8 mouse cellular contexts compared by ENCODE assay signal in the genomic region with DNA sequence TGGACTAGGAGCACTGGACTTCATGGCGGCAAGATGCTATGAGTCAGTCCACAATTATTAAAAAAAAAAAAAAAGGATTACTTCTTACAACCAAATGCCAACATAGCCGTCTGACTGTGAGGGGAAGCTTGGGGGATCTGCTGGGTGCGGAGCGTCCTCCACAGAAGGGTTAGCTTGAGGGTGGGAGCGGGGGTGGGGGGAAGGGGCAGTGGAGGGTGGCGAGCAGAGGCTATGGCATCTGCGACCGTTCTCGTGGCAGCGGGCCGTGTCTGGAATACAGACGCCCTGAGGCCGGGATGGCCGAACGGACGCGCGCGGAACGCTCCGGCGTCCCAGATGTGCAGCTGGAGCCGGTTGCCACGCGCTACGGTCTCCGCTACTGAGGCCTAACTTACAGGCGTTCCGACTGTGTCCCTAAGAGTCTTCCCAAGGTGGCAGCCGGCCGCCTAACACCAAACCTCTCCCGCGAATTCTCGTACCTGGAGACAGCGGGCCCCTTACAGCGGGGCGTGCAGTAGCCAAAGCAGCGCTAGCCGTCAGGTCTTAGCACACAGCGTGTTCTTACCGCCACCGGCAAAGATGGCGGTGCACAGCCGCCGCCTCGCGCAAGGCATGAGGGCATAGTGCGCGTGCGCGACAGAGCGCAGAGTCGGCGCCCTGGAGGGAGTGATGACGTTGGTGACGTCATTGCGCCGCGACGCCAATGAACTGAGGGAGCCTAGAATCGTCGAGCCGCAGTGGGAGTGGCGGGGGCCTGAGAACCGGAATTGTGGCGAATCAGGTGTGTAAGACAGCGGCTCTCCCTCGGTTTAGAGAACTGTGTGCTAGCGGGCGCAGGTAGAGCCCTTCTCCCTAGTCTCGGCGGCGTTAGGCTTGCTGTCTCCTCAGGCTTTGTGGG. TPM values are rescaled to one million over a fixed set of nuclear protein-coding genes. Genes with fewer than 3 reads are reported as not detected.
DNase-seq lines count a peak whose midpoint lies in the region; ATAC-seq and TF ChIP-seq lines count a peak whose summit lies in the region.

TSS of gene Abce1 (minus strand) at position 677 of the 898 bp plus-strand sequence.
TSS of gene Anapc10 (plus strand) at position 757 of the 898 bp plus-strand sequence.

- no peak for TF ChIP-seq CTCF in C2C12 (IDR thresholded peaks at IDR 0.05; ENCODE audit: control insufficient read depth, insufficient read depth, insufficient read length)
- no peak for TF ChIP-seq CTCF in brain, embryonic 14.5 days (IDR thresholded peaks at IDR 0.05; ENCODE audit: borderline replicate concordance, extremely low read depth, insufficient read depth, insufficient read length)
- no peak for TF ChIP-seq CTCF in liver, adult 2 months (IDR thresholded peaks at IDR 0.05; ENCODE audit: low read depth, low read length)

- H3ac ChIP-seq in C2C12 (ENCODE audit: control insufficient read depth, insufficient read length, low read depth) (peak within 1 kb of the TSS; percentile 76), myocyte (ENCODE audit: control insufficient read depth, insufficient read length) (peak within 1 kb of the TSS; percentile 31)

- H3K4me3 ChIP-seq in C2C12 (ENCODE audit: insufficient read depth, poor library complexity, severe bottlenecking) (peak within 1 kb of the TSS; percentile 81), myocyte (peak within 1 kb of the TSS; percentile 96)
- peak within 1 kb of the TSS; percentile 88 for H3K4me3 ChIP-seq in erythroblast, embryonic 14.5 days (replicated peaks)
- H3K4me3 ChIP-seq in heart, embryonic 11.5 days (ENCODE audit: low read depth, low read length): peak within 1 kb of the TSS; percentile 95
- peak within 1 kb of the TSS; percentile 92 for H3K4me3 ChIP-seq in kidney, embryonic 16.5 days (ENCODE audit: low read length)
- peak within 1 kb of the TSS; percentile 92 for H3K4me3 ChIP-seq in liver, adult 2 months (ENCODE audit: insufficient read depth, low read depth, low read length)

- H3K9ac ChIP-seq in heart, embryonic 11.5 days (ENCODE audit: low read depth, low read length): peak within 1 kb of the TSS; percentile 93
- peak within 1 kb of the TSS; percentile 75 for H3K9ac ChIP-seq in kidney, embryonic 16.5 days (replicated peaks; ENCODE audit: low read length)
- peak within 1 kb of the TSS; percentile 88 for H3K9ac ChIP-seq in liver, adult 2 months (ENCODE audit: low read depth, low read length)

- H3K79me2 ChIP-seq in C2C12 (ENCODE audit: control insufficient read depth, insufficient read depth) (peaks cover 69% of the 10 kb centered on the region), myocyte (ENCODE audit: control insufficient read depth, insufficient read depth) (peaks cover 58% of the 10 kb centered on the region)
- peaks cover 8% of the 10 kb centered on the region; the same call in 1 of the 2 replicates for H3K79me2 ChIP-seq in liver, adult 2 months (ENCODE audit: control insufficient read depth, insufficient read depth, low read length)

- peaks cover 35% of the 10 kb centered on the region for H3K36me3 ChIP-seq in C2C12 (ENCODE audit: control insufficient read depth, insufficient read depth)
- H3K36me3 ChIP-seq in erythroblast, embryonic 14.5 days (ENCODE audit: control insufficient read depth): peaks cover 31% of the 10 kb centered on the region
- peaks cover 4% of the 10 kb centered on the region; the same call in 1 of the 2 replicates for H3K36me3 ChIP-seq in heart, embryonic 11.5 days (ENCODE audit: control insufficient read depth, insufficient read depth, low read length)
- peaks cover 10% of the 10 kb centered on the region for H3K36me3 ChIP-seq in kidney, embryonic 16.5 days (ENCODE audit: insufficient read depth, low read length)
- H3K36me3 ChIP-seq in liver, adult 2 months (ENCODE audit: control insufficient read depth, insufficient read depth, low read length): peaks cover 15% of the 10 kb centered on the region
- peaks cover 25% of the 10 kb centered on the region for H3K36me3 ChIP-seq in myocyte (ENCODE audit: control insufficient read depth, insufficient read depth)
- H3K36me3 ChIP-seq in splenic B cell, adult 2 months (ENCODE audit: control insufficient read depth, insufficient read depth, low read length, poor library complexity, severe bottlenecking): peaks cover 1% of the 10 kb centered on the region; the same call in 1 of the 2 replicates

- DNase-seq in brain, embryonic 14.5 days (ENCODE audit: low read depth): peak; percentile 99
- DNase-seq in liver, adult 2 months (ENCODE audit: extremely low read depth, low read depth, low spot score): peak; percentile 91
- peak; percentile 100 for DNase-seq in splenic B cell, adult 2 months (ENCODE audit: low read depth, low spot score)

- H3K27ac ChIP-seq in heart, embryonic 11.5 days (ENCODE audit: low read depth, low read length): peak within 1 kb of the TSS; percentile 73
- peak within 1 kb of the TSS; percentile 87 for H3K27ac ChIP-seq in kidney, embryonic 16.5 days (ENCODE audit: low read length)
- H3K27ac ChIP-seq in liver, adult 2 months (replicated peaks; ENCODE audit: insufficient read depth, low read depth, low read length): peak within 1 kb of the TSS; percentile 52; the same call in 1 of the 2 replicates

- H3K4me1 ChIP-seq in erythroblast, embryonic 14.5 days (ENCODE audit: control insufficient read depth): peaks cover 18% of the 10 kb centered on the region
- H3K4me1 ChIP-seq in heart, embryonic 11.5 days (ENCODE audit: control insufficient read depth, insufficient read depth, low read length): no peaks in the 10 kb centered on the region
- 0 out of 2 replicates have a peak, but pooled peaks cover 9% of the 10 kb centered on the region for H3K4me1 ChIP-seq in kidney, embryonic 16.5 days (ENCODE audit: insufficient read depth, low read length)
- H3K4me1 ChIP-seq in liver, adult 2 months (ENCODE audit: control insufficient read depth, insufficient read depth, low read length): peaks cover 5% of the 10 kb centered on the region; the same call in 1 of the 2 replicates

- H3K79me3 ChIP-seq in C2C12 (ENCODE audit: low read depth): peaks cover 53% of the 10 kb centered on the region

- TF ChIP-seq POLR2A in brain, embryonic 14.5 days (IDR thresholded peaks at IDR 0.05; ENCODE audit: borderline replicate concordance, extremely low read depth, insufficient read depth, insufficient read length, poor library complexity, severe bottlenecking): peak; percentile 64; the same call in 1 of the 2 replicates
- TF ChIP-seq POLR2A in liver, adult 2 months (IDR thresholded peaks at IDR 0.05; ENCODE audit: extremely low read depth, insufficient read depth, low read length): peak; percentile 43
- TF ChIP-seq POLR2A in myocyte (IDR thresholded peaks at IDR 0.05; ENCODE audit: insufficient read length, low read depth): peak; percentile 99

- no peaks in the 10 kb centered on the region for H3K9me3 ChIP-seq in erythroblast, embryonic 14.5 days (ENCODE audit: control insufficient read depth, low read length)
- H3K9me3 ChIP-seq in heart, embryonic 11.5 days (replicated peaks; ENCODE audit: control insufficient read depth, low read length): no peaks in the 10 kb centered on the region
- H3K9me3 ChIP-seq in kidney, embryonic 16.5 days (ENCODE audit: low read length): no peaks in the 10 kb centered on the region

- peak within 1 kb of the TSS; percentile 83 for H3K4me2 ChIP-seq in heart, embryonic 11.5 days
- peak within 1 kb of the TSS; percentile 70 for H3K4me2 ChIP-seq in kidney, embryonic 16.5 days (replicated peaks; ENCODE audit: low read depth, low read length)
- peak within 1 kb of the TSS; percentile 85 for H3K4me2 ChIP-seq in myocyte (ENCODE audit: low read depth)

- H3K27me3 ChIP-seq in C2C12 (ENCODE audit: control insufficient read depth, insufficient read depth, insufficient read length): no peaks in the 10 kb centered on the region
- no peaks in the 10 kb centered on the region for H3K27me3 ChIP-seq in erythroblast, embryonic 14.5 days (ENCODE audit: control insufficient read depth)
- H3K27me3 ChIP-seq in heart, embryonic 11.5 days (ENCODE audit: control insufficient read depth, insufficient read depth, low read length): no peaks in the 10 kb centered on the region
- H3K27me3 ChIP-seq in kidney, embryonic 16.5 days (ENCODE audit: insufficient read depth, low read length): no peaks in the 10 kb centered on the region
- H3K27me3 ChIP-seq in liver, adult 2 months (ENCODE audit: control insufficient read depth, insufficient read depth, low read length): no peaks in the 10 kb centered on the region
- no peaks in the 10 kb centered on the region for H3K27me3 ChIP-seq in myocyte (ENCODE audit: control insufficient read depth, insufficient read depth, insufficient read length)
- H3K27me3 ChIP-seq in splenic B cell, adult 2 months (ENCODE audit: control insufficient read depth, insufficient read depth, low read length, poor library complexity, severe bottlenecking): no peaks in the 10 kb centered on the region

- peak; percentile 98 for ATAC-seq in heart, embryonic 11.5 days (replicated peaks; ENCODE audit: insufficient number of reproducible peaks, low FRiP score, low TSS enrichment)
- ATAC-seq in kidney, embryonic 16.5 days (ENCODE audit: low FRiP score, low TSS enrichment): peak; percentile 99

- under 1% methylated on average over 73 of the region's 73 CpGs for WGBS in heart, embryonic 11.5 days (ENCODE audit: insufficient replicate concordance)
- WGBS in kidney, embryonic 16.5 days: under 1% methylated on average over 73 of the region's 73 CpGs
- under 1% methylated on average over 73 of the region's 73 CpGs for WGBS in liver, adult 2 months

TF ChIP-seq in C2C12, 6 proteins besides CTCF, POLR2A, EP300 and RAD21 (continues in another document):
- no peak for TF ChIP-seq MYOD1 (IDR thresholded peaks at IDR 0.05; ENCODE audit: control insufficient read depth, insufficient read length, low read depth)

TF ChIP-seq in myocyte, 11 proteins besides CTCF, POLR2A, EP300 and RAD21 (continues in another document):
- TF ChIP-seq MAX (IDR thresholded peaks at IDR 0.05; ENCODE audit: low read depth): peak; percentile 5

RNA-seq across cellular contexts. Expression of gene Abce1, which starts in this region (rescaled TPM):
- 34.5 TPM for polyA plus RNA-seq in C2C12 (2012; fragmentation: generic; extraction: Trizol)
- polyA plus RNA-seq in brain, embryonic 14.5 days (2012; rRNA removed): 48.0 and 57.8 TPM in 2 replicates
- polyA plus RNA-seq in erythroblast, embryonic 14.5 days (2012): 0.59 and 0.63 TPM in 2 replicates
- 88.0 and 105 TPM in 2 replicates for polyA plus RNA-seq in heart, embryonic 11.5 days (2014; fragmentation: Nextera tagmentation; extraction: Ambion mirVana)
- 105 and 106 TPM in 2 replicates for polyA plus RNA-seq in kidney, embryonic 16.5 days (2015; fragmentation: Nextera tagmentation; extraction: Ambion mirVana)
- 65.8 and 68.6 TPM in 2 replicates for total RNA-seq in liver, adult 2 months (2014; rRNA removed)
- 9.9 and 10.3 TPM in 2 replicates for polyA plus RNA-seq in liver, adult 2 months (2012; rRNA removed)
- polyA plus RNA-seq in myocyte (2012; fragmentation: generic; extraction: Trizol): 27.8 TPM

RNA-seq across cellular contexts. Expression of gene Anapc10, which starts in this region (rescaled TPM):
- polyA plus RNA-seq in C2C12 (2012; fragmentation: generic; extraction: Trizol): 9.2 TPM
- polyA plus RNA-seq in brain, embryonic 14.5 days (2012; rRNA removed): 10.0 and 12.1 TPM in 2 replicates
- not detected in 2 replicates for polyA plus RNA-seq in erythroblast, embryonic 14.5 days (2012)
- 23.4 and 26.4 TPM in 2 replicates for polyA plus RNA-seq in heart, embryonic 11.5 days (2014; fragmentation: Nextera tagmentation; extraction: Ambion mirVana)
- polyA plus RNA-seq in kidney, embryonic 16.5 days (2015; fragmentation: Nextera tagmentation; extraction: Ambion mirVana): 33.4 and 33.6 TPM in 2 replicates
- total RNA-seq in liver, adult 2 months (2014; rRNA removed): 1.4 and 1.9 TPM in 2 replicates
- polyA plus RNA-seq in liver, adult 2 months (2012; rRNA removed): 0.35 and 0.55 TPM in 2 replicates
- polyA plus RNA-seq in myocyte (2012; fragmentation: generic; extraction: Trizol): 7.7 TPM

Comparison
In these comparisons a context has a peak if more than half of its experiments do, and no peak if none do; other contexts are left out.
1. Peak in every context shown above with its lines: DNase-seq, ATAC-seq, H3K4me3 ChIP-seq and H3K27ac ChIP-seq.
2. POLR2A ChIP-seq: peak in every context shown above with its lines; median percentile 99 in myocyte; 64 in brain, embryonic 14.5 days; 43 in liver, adult 2 months.